Mouse (Mus musculus) liver, embryonic 14.5 days (tissue): ENCODE data around the gene Gm45521.

Source experiments
- CTCF ChIP-seq: IDR thresholded peaks from 2 replicates; pipeline ENCODE4 v1.5.1; 2016; ENCODE audit warnings: antibody characterized with exemption, low read depth, control low read depth
- EP300 ChIP-seq: IDR thresholded peaks from 2 replicates; pipeline ENCODE4 v1.6.1; 2016; ENCODE audit warnings: antibody characterized with exemption, low read depth

DNA sequence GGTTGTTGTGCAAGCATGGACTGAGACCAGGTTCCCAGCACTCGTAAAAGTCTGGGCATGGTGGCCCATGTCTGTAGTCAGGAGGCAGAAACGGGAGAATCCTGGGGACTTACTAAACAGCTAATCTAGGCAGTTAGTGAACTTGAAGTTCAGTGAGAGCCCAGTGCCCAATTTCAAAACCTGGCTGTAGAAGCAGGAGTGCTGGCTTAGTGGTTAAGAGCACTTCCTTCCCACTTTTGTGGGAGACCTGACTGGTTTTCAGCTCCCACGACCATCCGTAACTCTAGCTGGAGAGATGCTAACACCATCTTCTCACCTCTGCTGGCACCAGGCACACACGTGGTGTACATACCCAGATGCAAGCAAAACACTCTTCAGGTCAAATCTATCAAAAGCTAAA lies 35.6 kb upstream of the Gm45521 start:
- TF ChIP-seq EP300 (no peak), CTCF (no peak)
